Mouse (Mus musculus) ZHBTc4 (cell line): ENCODE data around the gene Gm10073.
A peak's percentile ranks its signal among the peaks of the same experiment; 100 is the strongest.
"Not testable (repeated sequence)": the region's sequence is repeated elsewhere in the genome, so short reads cannot be mapped to it uniquely, and the experiment has no call there.

Experiments
- DNase-seq: peaks from one replicate; pipeline ENCODE4 v3.0.0-alpha.2; 2011; ENCODE audit warnings: low read depth, low spot score

Gene Gm10073

DNA sequence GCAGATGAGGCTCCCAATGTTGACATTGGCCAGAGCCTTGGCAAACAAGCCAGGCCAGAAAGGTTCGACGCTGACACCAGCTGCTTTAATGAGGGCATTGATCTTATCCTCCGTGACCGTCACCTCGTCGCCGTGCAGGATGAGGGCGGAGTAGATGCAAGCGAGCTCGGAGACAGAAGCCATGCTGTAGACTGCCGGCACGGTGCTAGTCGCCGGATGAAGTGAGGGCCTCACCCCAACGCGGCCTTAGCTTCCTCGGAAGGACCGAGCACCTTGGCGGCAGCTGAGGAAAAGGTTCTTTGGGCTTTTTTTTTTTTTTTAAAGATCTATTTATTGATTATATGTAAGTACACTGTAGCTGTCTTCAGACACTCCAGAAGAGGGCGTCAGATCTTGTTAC lies at the start of gene Gm10073:
Gene Gm10073 (minus strand): TSS at position 294 of the 400 bp plus-strand sequence.
- not testable (repeated sequence) for DNase-seq

GRCm38 (mm10) chr8:106623016-106623415 lies 49.8 kb upstream of the Gm10073 start:
- no peak for DNase-seq

DNA sequence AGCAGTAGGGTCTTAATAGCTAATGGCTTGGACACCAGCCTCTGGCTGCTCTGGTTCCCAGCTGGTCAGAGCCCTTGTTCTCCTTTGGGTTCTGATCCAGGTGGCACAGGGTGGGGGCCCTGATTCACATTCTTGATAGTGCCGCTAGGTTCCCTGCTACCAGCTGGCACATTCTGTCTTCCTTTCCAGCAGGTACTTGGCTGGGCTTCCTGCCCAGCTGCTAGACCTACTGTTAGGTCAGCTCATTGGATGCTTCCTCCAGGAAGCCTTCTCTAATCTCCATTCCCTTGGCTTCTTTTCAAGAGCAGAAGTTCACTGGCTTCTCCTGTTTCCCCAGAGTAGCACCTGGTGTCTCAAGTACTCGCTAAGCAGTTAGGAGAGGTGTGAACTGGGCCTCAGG lies 47.2 kb upstream of the Gm10073 start:
- DNase-seq = no peak

DNA sequence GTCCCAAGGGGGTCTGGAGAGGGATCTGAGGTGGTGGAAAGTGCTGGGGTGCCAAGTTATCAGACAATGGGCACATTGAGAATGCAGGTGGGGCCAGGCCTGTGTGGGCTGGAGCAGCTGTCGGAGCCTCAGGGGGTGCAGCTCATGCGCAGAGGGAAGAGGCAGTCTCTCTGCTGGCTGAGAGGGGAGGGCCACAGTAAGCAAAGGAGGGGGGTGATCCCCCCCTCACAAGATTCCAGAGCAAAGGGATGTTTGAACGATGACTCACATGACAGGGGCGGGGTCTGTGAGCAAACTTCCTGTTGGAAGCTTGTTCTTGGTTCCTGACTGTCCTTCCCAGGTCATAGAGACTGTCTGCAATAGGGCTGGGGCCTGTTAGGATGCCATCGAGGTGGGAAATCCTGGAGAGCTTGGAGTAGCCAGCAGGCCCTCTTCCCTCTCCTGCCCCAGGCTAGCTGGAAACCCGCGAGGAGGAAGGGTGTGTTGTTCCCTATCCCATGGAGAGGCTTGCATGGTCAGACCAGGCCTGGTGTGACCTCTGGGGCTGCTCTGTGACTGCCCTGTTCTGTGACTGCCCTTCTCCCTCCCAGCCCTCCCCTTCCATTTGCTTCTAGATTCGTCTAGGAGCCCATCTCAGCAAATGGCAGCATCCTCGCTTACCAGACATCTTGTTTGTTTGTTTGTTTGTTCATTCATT lies 46.4 kb upstream of the Gm10073 start:
- peak; percentile 97 for DNase-seq

- DNase-seq = peak; percentile 77
These were observed 45.1 kb upstream of the Gm10073 start for GRCm38 (mm10) chr8:106618324-106618723.

DNA sequence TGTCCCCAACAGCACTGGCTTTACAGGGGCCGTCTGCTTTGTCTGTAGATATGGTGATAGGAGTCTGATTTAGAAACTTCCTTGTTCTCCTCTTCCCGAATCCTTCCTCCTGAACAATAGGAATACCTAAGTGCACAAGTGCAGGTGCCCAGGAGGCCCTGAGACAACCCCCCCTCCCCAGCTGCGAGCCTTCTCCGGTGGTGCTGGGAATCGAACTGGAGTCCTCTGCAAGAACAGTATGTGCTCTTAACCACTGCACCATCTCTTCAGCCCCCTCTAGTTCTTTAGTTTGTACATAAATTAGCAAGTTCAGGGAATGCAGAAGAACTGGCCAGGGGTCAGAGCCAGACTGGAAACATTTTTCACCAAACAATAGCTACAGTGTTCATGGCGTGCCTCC lies 44.6 kb upstream of the Gm10073 start:
- peak; percentile 60 for DNase-seq

DNA sequence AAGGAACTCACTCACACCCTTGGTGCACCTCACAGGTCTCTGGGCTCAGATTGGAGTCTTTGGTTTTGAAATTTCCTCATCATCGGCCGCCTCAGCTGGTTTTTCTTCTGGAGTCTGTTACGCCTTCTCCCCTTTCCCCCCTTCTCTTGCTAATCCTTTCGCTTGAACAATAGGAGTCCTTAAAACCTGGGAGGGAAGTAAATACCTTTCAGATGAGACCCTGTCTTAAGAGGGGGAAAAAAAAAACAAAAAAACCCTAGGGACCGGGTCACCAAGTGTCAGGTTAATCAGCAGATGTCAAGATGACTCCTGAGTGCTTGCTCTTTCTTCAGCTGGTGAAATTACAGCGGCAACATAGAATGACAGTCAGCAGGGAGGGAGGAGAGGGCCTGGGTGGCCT lies 43.9 kb upstream of the Gm10073 start:
- DNase-seq = no peak

DNA sequence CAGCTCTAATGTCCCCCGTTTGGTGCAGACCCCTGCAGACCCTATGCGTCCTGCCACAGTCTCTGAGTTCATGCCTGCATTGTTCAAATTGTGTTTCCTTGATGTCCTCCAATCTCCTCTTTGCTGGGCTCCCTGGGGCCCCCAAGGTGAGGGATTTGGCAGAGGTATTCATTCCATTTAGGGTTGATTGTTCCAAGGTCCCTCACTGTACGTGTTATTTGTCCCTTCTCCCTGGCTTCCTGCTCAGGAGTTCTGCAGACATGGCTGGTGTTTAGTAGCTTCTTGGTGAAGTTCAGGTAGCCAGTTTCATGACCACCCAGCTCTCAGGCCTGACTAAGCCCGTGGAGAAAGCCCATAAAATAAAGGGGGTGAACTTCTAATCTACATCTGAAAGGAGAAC lies 43.4 kb upstream of the Gm10073 start:
- no peak for DNase-seq

GRCm38 (mm10) chr8:106615661-106616299 lies 42.5 kb upstream of the Gm10073 start:
- peak; percentile 88 for DNase-seq

DNA sequence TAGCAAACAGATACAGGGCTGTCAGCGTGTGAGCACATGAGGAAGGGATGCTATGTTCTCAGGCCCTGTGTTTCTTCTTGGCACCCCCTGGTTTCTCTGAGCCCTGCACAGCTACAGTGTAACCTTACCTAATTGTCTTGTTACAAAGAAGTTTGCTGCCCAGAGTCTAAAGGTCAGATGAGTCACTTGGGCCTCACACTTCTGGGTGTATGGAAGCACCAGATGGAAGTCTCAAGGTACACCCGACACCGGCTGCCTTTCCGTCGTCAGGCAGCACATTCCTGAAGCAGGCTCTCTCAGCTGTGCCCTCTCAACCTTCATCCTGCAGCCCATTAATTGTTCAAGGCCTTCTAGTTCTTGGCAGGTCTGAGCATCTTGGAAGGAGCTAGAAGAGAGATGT lies 41.4 kb upstream of the Gm10073 start:
- peak; percentile 63 for DNase-seq

- DNase-seq = no peak
These were observed 38.8 kb upstream of the Gm10073 start for GRCm38 (mm10) chr8:106612047-106612446.

DNA sequence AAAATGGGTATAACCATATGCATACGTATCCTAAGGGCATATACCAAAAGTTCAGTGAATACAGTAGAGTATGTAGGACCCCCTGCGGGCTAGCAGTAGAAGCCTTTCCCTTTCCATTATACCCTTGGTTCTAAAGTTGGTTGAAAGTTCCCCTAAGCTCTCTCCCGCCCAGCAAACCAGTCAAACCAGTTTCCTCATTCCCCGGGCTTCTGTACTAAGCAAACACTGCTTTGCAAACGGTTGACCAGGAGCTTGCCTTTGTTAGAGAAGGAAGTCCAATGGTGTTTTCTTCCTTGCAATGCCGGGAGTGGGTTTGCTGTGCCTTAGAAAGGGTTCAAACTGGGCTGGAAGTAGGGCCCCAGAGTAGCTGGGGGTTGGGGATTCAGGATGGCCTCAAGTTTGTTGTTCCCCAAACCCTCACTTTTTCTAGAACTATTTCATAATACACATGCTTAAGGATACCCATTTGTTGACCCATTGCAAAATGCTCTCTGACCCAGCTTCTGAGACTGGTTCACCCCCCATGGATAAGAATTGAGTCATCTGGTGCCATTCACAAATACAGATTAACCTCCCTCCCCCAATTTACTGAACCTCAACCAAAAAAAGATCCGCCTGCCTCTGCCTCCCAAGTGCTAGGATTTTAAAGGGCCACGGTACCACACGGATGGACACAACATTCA lies 37.8 kb upstream of the Gm10073 start:
- peak; percentile 53 for DNase-seq

DNA sequence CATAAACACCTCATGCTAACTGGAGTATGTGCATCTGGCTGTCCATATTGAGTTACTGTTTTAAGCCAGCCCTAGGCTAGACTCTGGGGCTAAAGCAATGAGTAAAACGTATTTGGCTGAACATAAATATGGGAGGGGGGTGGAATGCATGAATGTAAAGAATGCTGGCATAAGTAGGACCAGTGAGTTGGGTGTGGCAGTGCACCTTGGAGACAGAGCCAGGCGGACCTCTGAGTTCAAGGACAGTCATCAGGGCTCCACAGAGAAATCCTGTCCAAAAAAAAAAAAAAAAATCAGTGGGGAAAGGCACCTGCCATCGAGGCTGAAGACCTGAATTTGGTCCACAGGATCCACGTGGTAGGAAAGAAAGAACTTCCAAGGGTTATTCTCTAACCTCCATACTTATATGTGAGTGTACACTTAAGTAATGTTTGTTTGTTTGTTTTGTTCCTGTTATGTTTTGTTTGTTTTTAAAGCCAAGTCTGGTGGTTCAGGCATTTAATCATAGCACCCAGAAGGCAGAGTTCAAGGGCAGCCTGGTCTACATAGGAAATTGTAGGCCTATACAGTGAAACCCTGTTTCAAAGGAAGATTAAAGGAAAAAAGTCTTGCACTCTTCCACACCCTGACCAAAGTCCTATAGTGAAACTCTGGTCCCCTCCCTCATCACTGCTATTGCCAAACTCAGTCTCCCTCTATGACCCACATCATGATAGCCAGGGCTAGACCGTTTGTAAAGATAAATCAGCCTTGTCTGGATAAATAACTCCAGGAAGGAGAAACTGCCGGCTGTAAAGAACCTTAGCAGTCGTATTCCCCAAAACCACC lies 36.0 kb upstream of the Gm10073 start:
- DNase-seq = peak; percentile 87

- no peak for DNase-seq
These were observed 35.2 kb upstream of the Gm10073 start for GRCm38 (mm10) chr8:106608425-106608824.

GRCm38 (mm10) chr8:106607783-106608182 lies 34.5 kb upstream of the Gm10073 start:
- DNase-seq = not testable (repeated sequence)

DNA sequence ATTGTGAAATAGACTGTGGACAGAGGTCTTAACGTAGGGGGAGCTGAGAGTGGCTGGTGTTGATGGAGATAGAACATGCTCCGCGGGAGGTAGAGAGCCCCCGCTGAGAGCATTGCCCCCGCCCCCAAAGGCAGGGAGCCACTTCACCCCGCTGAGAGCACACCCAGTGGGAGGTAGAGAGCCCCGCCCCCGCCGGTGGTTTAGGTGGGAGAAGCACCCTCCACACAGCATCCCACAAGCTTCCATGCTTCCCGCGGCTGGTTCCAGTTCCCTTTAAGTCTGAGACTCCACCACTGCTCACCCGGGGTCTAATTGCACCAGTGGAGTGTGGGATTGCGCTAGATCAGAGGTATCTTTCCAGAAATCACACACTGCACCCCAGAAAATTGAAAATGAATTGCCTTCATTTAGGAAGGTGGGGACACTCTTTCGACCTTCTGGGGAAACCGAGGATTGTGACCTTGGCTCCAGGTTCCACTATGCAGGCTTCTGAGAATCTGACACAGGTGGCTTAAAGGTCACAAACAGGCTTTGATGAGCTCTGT lies 33.4 kb upstream of the Gm10073 start:
- DNase-seq = peak; percentile 74

DNA sequence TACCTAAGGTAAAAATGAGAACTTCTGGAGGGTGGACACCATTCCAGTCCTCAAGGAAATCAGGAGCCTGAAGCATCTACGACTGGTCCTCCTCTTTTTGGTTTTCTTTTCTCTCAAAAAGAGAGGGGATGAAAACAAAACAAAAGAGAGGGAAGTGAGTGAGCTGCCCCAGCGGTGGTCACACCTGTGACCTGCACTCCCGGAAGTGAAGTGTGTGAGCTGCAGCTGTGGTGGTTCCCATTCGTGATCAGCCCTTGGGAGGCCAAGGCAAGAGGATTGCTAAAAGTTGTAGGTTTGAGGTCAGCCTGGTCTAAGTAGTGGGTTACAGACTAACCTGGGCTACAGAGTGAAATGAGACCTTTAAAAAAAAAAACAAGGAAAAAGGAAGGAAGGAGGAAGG lies 32.9 kb upstream of the Gm10073 start:
- DNase-seq = no peak

- DNase-seq = no peak
These were observed 32.4 kb upstream of the Gm10073 start for GRCm38 (mm10) chr8:106605657-106606056.

DNA sequence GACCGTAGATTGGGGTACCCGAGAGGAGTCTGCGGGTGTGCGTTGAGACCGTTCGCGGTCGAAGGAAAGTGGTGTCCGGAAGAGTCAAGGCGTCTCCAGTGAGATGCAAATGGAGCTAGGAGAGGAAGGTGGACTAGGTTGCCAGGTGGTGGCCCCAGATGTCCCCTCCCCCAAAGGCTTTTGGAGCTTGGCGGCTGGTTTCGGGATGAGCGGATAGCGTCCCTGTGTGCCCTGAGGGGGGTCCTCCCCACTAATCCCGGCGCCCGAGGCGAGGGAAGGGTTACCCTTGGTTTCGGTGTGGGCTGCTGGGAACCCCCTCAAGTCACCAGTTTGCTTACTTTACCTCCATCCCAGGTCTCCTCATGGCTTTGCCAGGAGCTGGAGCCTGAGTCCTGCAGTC lies 30.7 kb upstream of the Gm10073 start:
- peak; percentile 61 for DNase-seq

- peak; percentile 92 for DNase-seq
These were observed 30.0 kb upstream of the Gm10073 start, which contains the start of gene Cdh1 for GRCm38 (mm10) chr8:106603131-106603819. Cdh1 (plus strand) TSS chr8:106603351.
